Mouse (Mus musculus): ENCODE measurements around the gene Rasgef1c.

The Rasgef1c gene

DNA sequence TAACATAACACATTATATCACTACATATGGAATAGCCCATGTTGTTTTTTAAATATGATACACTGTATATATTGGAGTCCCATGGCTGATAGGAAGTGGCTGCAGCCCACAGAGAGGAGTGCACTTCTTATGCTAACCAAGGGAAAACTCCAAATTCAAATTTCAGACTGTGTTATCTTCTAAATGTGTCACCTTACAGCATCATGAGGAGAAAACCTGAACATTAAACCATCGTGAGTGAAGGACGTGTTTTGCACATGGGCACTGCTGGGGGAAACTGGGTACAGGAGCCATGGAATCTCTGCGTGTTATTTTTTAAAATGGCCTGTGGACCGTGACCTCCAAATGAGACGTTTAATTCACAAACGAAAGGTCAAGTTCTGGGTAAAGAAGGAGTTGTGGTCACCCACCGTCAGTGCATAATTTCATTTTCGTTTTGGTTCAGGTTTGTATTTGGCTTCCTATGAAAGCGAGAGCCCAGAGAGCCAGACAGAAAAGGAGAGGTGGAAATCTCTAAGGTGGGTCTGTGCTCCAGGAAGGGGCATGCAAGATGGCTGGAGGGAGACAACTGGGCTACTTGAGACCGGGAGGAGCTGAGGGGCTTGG, 76.4 kb downstream of the Rasgef1c start:
- DNase-seq (ENCODE audit: low spot score): no peak

DNA sequence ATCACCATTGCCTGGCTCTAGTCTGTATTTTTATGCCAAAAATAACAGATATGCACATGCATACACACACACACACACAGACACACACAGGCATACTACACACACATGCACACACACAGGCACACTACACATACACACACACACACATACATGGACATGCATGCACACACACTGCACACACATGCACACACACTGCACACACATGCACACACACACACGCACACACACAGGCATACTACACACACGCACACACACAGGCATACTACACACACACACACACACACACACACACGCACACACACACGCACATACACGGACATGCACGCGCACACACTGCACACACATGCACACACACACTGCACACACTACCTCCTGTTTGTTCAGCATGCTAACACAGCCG, 77.3 kb downstream of the Rasgef1c start:
- DNase-seq (ENCODE audit: low spot score): no peak

DNA sequence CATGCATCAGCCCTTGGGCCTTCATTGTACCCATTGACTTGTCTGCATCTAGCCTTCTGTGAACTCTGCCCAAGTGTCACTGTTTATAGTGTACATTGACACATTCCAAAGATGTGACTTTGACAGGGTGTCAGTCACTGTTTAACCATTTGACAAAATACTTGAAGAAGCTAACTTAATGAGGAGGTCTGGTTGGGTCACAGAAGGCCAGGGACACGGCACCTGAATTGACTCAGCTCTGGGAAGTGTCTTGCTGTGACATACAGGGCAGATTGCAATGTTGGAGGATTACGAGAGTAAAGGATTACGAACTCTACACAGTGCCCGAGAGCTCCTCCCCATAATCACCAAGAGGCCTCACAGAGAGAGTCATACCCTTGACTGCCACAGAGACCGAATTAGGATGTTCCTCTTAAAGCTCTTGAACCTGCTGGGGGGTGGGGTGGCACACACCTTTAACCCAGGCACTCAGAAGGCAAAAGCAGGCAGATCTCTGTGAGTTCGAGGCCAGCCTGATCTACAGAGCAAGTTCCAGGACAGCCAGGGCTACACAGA, 79.1 kb downstream of the Rasgef1c start:
- peak; percentile 71 for DNase-seq (ENCODE audit: low spot score)

DNA sequence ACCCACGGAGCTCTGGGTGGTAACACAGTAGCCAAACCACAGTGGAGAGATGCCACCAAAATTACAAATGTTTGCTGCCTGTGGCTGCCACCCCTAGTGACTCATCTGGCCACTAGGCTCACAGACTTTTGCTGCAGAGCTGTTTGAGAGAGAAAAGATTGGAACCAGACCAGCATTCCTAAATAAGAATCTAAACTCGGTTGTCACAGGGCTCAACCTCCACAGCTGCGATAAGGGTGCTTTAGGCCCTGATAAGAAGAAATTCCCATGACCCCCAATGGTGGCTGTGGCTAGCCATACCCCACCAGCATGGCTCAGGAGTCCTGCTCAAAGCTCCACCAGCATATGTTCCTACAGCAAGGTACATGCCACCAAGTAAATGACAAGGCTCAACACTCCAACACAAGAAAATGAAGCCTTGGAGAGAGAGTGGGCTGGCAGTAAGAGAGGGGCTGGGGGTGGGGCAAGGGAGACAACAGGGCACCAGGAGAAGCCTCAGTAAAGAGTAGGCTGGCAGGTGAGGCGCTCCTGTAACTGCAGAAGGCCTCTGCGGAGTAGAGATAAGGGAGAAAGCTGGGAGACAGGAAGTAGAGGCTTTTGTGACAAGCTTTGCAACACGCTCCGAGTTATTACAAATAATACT, 79.8 kb downstream of the Rasgef1c start:
- DNase-seq (ENCODE audit: low spot score): no peak

DNA sequence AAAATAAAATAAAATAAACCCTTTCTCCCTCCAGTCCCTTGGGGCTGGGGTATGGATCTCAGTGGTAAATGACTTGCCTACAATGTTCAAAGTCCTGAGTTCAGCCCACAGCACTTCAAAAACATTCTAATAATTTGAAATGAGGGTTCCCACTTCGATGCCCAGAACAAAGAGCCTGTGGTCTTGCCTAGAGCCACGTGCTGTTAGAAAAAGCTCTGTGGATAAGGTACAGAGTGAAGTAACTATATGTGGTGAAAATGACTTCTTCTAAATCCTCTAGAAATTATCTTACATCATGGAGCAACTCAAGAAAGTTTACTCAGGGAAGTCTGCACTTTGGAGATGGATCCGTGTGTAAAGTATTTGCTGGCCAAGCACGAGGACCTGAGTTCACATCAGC, 80.5 kb downstream of the Rasgef1c start:
- DNase-seq (ENCODE audit: low spot score): no peak

DNA sequence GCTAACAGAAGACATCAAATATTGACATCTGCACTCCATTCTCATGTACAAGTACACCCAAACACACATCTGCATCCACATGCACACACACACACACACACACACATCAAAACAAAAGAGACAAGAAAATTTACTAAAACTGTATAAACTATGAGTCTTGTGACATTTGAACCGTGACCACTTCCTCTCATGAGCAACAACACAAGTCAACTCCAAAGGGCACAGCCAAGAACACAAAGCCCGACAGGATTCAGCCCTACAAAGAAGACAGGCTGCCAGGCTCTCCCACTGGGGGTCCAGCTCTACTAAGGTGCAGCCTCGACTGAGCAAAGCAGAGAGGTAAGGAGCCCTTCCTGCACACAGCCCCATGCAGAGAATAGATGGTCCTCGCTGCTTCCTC, 81.2 kb downstream of the Rasgef1c start:
- DNase-seq (ENCODE audit: low spot score): no peak

DNA sequence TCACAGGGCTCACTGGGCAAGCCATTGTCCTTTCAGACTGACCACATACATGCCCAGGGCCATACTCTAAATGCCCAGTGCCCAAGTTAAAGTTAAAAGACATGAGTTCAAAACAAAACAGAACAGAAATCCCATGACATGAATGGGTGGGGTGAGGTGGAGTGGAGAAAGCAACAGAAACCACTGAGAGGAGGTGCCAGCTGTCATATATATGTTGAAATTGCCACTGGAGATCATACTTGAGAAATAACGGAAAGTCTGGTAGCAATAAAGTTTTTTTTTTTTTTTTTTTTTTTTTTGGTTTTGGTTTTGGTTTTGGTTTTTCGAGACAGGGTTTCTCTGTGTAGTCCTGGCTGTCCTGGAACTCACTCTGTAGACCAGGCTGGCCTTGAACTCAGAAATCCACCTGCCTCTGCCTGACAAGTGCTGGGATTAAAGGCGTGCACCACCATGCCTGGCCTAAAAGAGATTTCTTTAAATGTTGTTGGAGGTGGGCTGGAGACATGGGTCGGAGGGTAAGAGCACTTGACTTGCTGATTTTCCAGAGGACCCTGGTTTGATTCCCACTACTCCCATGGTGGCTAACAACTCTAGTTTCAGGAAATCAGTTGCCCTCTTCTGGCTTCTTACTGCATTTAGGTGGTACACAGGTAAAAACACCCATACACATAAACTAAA, 82.4 kb downstream of the Rasgef1c start:
- no peak for DNase-seq (ENCODE audit: low spot score)

DNA sequence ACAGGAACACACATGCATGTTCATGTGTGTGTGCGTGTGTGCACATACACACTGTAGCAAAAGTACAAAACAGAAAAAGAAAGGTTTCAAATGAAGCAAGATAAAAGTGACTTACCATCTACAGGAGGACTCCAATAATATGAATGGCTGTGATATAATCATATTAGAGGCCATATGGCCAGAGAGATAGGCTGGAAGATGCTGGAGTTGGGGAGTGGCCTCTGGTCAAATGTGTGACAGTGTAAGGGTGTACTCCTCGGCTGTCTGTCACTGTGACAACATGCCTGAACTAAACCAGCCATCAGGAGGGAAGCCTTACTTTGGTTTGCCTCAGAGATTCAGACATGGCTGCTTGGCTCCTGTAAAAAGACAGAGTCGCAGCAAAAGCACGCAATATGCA, 83.4 kb downstream of the Rasgef1c start:
- no peak for DNase-seq (ENCODE audit: low spot score)

DNA sequence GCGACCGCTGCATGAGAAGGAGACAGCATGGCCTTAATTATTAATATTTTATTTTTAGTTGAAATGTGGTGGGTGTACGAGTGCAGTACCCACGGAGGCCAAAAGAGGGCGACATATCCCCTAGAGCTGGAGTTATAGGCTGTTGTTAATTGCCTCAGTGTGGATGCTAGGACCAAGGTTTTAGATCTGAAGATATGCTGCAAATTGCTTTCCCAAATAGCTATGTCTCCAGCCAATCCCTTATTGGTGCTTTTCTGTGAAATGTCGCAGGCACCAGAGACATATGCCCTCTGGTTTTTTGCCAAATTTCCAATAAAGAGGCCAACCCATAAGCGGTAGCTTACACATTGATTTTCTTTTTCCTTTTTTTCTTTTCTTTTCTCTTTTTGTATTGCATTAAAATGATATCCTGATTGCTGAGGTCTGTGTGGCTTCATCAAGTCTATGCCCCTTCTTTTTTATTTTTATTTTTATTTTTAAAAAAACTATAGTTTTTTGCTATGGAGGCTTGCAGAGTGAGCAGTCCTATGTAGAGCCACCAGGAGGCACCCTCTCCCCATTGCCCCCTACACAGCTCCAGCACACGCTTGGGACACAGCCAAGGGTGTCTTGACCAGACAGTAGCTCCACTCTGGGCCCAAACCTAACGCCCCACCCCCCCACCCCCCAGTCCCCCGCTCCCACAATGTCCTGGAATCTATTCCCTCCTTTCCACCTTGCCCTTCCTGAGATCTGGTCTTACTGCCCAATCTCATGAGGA, 84.8 kb downstream of the Rasgef1c start:
- DNase-seq (ENCODE audit: low spot score): peak; percentile 40

DNA sequence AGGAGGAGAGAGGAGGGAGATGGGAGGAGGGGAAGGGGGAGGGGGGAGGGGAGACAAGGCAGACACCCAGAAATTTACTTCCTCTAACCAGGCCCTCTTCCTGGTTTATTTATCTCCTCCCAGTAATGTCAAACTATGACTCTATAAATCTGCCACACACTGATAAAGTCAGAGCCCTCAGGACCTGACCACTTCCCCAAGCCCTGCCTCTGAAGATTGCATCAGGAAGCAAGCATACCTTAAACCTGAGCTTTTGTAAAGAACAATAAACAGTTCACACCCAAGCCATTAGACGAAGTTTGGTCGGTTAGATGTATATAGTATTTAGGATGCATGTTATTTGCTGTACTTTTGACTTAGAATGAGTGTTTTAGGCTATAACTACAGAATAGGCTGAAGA, 92.9 kb downstream of the Rasgef1c start:
- DNase-seq (ENCODE audit: low spot score): no peak

DNA sequence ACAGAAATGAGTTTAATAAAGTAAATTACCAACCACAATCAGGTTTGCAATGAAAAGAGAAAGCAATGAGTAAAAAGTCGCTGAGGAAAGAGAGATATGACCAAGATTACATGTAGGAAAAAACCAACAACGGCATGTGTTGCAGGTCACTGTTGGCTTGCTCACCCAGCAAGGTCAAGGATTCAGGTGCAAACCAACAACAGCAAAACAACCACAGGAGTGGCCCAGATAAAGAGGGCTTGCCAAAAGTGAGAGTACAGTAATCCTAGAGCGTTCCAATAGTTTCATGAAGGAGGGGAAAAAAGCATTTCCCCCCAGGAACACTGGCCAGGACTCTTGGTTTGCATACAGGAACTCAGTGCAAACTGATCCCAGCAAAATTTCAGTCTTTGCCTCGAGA, 94.8 kb downstream of the Rasgef1c start:
- DNase-seq (ENCODE audit: low spot score): no peak

DNA sequence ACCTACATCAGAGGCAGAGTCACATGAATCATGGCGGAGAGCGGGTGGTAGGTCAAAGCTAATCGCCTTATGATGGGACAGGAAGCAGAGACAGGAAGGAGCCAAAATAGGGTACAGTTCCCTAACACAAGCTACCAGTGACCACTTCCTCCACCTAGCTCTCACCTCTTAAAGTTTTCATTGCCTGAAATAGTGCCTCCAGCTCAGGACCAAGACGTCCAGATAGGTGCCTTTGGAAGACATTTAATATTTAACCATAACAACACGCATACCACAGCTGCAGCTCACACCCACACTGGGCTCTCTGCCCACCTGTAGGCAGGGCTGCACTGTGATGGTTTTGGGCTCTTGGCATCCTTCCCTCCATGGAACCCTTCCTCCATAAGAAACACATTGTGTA, 95.7 kb downstream of the Rasgef1c start:
- no peak for DNase-seq (ENCODE audit: low spot score)

DNA sequence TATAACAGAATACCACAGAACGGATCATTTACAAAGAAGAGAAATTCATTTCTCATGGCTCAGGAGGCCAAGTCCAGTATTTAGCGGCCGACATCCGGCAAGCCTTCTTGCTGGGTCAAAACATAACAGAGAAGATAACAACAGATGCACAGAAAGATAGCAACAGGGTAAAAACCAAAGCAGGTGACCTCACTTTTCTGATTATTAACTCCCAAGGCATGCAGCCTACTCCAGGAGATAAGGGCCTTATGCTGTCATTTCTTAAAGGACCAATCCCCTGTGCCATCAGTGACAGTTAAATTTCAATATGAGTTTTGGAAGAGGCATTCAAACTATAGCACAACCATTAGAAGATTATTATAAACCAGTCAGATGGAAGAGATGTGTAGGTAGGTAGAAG, 101.2 kb downstream of the Rasgef1c start:
- DNase-seq (ENCODE audit: low spot score): peak; percentile 40

DNA sequence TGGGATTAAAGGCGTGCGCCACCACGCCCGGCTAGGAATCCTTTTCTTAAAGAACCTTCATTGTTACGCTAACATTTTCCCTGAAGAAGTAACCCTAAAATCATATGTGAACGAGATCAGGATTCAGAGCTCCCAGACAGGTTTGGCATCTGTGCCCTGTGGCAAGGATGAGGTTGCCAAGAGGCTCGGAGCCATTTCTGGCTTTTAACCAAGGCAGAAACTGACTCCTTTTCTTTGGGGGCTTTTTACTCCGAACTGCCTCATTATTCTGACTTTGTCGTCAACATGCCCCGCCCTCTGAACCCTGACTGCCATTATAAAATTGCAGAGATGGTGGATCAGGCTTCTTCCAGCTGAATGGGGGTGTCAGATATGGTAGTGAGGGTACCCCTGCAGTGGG, 106.1 kb downstream of the Rasgef1c start:
- no peak for DNase-seq (ENCODE audit: low spot score)

DNA sequence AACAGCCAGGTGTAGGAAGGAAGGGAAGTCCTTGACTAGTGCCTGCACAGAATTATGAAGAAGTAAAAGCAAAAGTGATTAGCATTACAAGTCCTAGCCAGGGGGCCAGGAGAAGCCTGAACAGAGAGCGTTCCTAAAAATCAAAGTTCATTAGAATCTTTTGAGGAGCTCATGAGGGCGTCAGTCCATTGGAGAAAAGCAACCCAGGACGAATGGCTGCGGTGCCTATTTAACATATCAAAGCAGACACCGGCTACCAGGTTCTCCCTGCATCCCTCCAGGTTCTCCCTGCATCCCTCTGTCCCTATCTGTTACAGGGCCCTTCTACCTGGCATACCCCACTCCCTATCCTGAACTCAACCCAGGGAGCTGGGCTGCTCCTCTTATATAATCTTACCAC, 106.6 kb downstream of the Rasgef1c start:
- DNase-seq (ENCODE audit: low spot score): no peak

DNA sequence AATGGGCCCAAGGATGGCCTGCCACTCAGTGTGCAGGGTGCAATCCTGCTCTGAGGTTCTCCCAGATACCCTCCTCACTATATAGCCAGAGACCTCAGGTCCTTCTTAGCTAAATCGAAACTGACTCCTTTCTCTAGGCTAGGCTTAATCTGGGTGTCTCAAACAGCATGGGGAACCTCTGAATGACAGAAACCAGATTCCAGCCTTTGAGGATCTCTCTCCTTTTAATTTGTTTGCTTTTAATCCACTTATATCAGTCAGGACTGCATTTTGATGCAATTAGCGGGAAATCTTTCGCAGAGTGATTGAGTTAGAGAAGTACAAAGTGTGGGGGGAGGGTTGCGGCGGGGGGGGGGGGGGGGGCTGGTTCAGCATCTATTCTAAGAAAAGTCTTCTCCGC, 111.4 kb downstream of the Rasgef1c start:
- no peak for DNase-seq (ENCODE audit: low spot score)

DNA sequence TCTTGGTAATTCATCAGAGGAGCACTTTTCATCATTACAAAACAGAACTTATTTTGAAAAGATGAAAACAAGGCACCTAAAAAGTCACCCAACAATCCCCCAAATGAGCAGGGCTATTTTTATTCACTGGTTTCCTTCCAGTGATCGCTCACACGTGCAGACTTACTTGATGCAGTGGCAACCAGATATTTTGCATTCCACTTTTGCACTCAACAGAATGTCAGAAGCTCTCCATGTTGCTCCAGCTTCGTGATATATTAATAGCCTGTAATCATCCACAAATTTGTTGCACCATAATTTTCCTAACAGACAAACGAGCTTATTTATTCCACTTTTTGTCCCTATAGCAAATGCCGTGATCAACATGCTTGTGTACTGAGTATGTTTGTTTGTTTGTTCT, 114.9 kb downstream of the Rasgef1c start:
- DNase-seq (ENCODE audit: low spot score): no peak

DNA sequence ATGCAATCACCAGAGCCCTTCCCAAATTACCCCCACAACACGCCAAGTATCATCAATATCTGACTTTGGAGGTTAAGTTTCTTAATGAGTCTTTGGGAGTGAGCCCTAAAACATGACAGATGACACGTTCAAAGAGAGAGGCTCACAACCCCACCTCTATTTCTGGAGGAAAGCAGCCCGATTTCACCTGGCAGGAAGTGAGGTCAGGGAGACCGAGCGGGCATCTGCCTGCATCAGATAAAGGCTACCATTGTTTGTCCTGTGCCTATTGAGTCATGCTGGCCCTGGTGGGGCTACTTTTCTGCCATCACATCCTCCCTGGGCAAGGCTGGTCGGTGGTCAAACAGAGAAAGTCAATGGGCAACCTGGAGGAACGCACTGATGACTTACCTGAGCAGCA, 115.9 kb downstream of the Rasgef1c start:
- no peak for DNase-seq (ENCODE audit: low spot score)

DNA sequence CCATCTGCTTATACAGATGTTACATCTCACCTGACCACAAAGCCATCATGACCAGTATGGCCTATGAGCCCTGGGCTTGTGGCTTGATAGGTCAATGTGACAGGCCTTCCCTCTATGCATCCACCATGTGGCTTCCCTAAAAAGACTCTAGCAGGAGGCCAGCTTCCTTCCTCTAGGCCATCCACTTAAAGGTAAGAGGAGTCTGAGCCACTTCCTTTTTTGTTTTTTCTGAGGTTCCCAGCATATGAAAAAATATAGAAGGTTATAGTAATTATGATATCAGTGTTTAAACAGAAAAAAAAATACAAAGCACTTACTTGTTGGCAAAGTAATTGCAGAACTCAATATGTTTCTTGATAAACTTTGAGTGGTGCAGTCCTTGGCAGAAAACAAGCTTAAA, 117.2 kb downstream of the Rasgef1c start:
- no peak for DNase-seq (ENCODE audit: low spot score)

DNA sequence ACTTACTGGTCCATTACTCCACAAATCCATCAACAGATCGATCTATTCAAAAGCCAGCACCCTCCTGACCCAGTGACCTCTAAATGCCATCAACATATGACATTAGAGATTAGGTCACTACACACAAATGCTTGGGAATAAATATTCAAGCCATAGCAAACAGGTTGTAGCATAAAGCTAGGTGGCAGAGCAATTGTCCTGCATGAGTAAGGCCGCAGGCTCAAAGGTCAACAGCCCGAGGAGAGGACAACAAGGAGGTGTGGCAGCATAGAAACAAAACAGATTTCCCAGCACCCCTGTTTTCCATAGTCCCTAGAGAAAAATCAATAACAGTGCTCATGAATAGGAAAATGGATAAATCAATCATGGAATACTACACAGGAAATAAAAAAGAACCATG, 120.5 kb downstream of the Rasgef1c start:
- DNase-seq (ENCODE audit: low spot score): no peak

DNA sequence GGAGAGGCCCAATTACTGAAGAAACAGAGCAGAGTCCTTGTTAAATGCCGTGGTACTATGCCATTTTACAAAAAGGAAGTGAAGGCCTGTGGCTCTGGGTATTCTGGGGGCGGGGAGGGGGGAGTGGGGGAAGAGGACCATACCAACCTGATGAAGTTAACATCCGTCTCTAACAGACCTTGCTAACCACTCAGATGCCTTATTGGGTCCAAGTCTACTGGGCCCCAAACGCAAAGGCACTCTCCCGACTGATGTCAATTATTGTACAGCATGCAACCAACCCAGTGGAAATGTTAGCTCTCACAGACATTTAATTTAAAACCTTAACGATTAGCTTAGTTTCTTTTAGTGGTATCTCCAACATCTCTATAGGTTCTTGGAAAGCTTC, 122.8 kb downstream of the Rasgef1c start:
- no peak for DNase-seq (ENCODE audit: low spot score)

DNA sequence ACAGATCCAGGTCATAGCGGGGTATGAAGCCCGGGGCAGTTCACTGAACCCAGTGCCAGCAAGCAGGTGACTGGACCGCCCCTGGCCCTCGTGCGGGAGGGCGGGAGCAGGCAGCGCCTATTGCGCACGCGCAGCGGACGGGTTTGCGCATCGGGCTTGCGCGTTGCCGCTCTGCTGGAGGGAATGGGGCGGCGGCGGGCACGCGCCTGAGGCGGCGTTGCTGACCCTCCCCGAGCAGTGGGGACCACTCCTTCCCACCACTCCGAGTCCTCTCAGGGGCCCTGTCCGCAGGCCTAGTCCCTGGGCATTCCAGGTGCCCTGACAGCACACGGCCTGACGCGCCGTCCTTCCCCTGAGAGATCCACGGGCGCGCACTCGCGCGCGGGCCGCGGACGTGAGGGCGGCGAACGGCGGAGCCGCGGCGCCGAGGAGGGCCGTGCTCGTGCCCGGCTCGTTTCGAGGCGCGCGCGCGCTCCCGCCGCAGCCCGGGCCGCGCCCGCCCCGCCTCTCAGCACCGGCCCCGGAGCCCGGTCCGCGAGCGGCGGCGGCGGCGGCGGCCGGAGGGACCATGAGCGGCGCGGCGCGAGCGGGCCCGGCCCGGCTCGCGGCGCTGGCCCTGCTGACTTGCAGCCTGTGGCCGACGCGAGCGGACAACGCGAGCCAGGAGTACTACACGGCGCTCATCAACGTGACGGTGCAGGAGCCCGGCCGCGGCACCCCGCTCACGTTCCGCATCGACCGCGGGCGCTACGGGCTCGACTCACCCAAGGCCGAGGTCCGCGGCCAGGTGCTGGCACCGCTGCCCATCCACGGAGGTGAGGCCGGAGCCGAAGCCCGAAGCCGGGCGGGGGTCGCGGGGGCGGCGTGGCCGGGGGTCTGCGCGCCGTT, 123.4 kb downstream of the Rasgef1c start, which contains the start of gene Rnf130:
Gene Rnf130, plus strand, starts transcription at position 514 of the 888 bp plus-strand sequence.
- DNase-seq (ENCODE audit: low spot score): peak; percentile 93

Data from yolk sac, embryonic 10.5 days (tissue).